Mouse (Mus musculus): Measurements from ENCODE around the gene Pdzd3.
A peak's percentile ranks its signal among the peaks of the same experiment; 100 is the strongest.
"Not testable (repeated sequence)": the region's sequence is repeated elsewhere in the genome, so short reads cannot be mapped to it uniquely, and the experiment has no call there.

Gene Pdzd3

GRCm38 (mm10) chr9:44251314-44251713 is at the start of gene Pdzd3:
Gene Pdzd3, minus strand, starts transcription at chr9:44251471.
- no peak for DNase-seq (ENCODE audit: low spot score)

DNA sequence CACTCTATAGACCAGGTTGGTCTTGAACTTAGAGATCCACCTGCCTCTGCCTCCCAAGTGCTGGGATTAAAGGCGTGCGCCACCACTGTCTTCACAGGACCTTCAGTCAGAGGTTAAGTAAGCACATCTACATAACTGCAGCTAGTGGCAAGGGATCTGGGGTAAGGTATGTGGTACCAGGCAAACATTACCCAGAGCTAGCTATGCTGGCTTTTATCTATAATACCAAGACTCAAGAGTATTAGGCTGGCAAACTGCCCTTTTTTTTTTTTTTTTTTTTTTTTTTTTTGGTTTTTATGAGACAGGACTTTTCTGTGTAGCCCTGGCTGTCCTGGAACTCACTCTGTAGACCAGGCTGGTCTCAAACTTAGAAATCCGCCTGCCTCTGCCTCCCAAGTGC is 48.7 kb upstream of the Pdzd3 start:
- not testable (repeated sequence) for DNase-seq (ENCODE audit: low spot score)

DNA sequence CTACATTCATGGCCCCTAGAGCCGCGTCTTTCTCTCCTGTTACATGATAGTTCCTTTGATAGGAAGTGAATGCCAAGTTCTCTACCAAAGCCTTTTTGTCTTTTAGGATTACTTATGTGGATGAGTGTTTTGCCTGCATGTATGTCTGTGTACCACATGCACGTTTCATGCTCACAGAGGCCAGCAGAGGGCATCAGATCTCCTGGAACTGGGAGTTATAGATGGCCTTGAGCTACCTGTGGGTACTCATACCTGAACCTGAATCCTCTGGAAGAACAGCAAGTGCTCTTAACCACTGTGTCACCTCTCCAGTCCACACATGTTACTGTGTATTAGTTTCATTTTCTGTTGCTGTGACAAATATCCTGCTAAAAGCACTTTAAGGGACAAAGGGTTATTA is 41.2 kb upstream of the Pdzd3 start:
- no peak for DNase-seq (ENCODE audit: low spot score)

- DNase-seq (ENCODE audit: low spot score): no peak
Observed at GRCm38 (mm10) chr9:44288959-44289291, 37.7 kb upstream of the Pdzd3 start.

DNA sequence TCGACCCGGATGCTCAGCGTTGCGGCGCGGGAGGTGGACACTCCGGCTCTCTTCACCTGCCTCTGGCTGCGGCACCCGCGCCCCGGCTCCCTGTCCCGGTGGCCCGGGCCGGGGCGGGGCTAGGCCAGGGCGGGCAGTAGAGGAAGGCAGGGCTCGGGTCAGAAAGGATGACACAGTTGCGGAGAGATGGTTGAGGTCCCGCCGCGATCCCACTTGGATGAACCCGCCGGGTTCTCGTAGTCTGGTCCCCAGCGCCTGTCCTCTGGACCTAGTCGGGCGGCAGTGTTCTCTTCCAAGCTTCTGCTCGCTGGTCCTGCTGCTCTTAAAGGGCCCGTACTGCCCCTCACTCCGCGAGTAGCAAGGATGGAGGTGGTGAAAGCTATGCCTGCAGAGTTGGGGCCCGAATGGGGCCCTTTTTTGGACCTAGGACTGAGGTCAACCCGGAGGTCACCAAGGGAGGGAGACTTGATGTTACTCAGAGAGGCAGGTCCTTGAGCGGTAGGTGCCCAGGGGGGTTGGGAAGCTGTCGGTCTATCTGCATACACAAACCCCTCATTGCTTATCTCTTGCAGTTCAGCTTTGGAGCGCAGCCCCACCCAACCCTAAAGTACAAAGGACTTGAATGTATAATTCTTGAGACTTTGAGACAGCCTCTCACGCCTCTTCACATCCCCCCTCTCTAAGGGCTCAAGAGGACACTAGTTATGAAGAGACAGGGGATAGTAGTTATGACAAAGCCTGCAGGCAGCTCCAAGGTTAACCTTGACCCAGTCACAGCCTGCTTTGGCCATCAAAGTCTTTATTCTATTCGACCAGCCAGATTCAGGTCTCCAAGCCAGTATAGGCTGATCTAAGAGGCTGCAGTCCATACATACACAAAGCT is 37.0 kb upstream of the Pdzd3 start, which contains the start of gene Abcg4:
Gene Abcg4, minus strand, starts transcription at position 540 of the 883 bp plus-strand sequence.
- no peak for DNase-seq (ENCODE audit: low spot score)

DNA sequence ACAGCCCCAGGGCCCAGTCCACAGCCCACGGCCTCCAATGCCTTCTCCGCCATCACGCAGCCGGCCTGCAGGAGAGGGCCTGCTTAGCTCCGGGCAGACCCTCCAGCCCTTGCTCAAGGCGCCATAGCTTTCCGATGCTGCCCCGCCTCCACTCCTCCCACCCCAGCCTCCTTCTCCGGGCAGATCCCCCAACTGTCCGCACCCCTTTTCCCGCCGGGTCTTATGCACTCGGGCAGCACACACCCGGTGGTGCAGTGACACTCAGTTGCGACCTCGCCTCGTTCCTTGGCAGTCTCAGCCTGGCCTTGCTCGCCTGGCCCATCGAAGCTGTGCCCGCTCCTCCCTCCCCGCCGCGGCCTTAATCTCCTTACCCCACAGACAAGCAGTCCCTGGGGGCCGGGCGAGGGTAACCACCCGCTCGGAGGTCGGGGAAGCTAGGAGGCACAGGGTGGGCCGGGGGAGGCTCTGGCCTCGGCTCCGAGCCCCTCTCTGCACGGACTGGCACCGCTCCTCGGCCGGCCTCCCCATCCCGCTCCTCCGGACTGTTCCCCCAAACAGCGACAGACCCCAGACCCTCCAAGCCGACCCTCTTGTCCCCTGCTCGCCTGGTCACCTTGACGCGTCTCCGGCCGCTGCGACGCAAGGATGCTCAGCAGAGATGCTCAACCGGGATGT is 36.3 kb upstream of the Pdzd3 start:
- no peak for DNase-seq (ENCODE audit: low spot score)

DNA sequence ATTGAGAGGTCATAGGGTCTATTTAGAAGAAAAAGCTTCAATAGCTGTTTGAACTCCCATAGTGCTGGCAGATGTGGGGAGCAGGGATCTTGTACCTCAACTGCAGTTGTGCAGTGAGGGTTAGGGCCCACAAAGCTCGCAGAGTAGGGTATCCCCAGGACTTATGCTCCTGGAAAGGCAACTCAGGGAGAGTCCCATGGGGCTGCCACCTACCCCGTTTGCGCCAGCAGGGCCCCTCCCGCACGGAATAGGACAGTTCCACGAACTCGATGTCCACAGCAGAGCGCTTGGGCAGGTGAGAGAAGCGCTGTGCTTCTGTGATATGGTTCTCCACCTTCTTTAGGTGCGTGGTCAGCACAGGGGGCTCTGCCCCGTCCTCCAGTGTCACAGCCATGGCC is 35.7 kb upstream of the Pdzd3 start:
- no peak for DNase-seq (ENCODE audit: low spot score)

DNA sequence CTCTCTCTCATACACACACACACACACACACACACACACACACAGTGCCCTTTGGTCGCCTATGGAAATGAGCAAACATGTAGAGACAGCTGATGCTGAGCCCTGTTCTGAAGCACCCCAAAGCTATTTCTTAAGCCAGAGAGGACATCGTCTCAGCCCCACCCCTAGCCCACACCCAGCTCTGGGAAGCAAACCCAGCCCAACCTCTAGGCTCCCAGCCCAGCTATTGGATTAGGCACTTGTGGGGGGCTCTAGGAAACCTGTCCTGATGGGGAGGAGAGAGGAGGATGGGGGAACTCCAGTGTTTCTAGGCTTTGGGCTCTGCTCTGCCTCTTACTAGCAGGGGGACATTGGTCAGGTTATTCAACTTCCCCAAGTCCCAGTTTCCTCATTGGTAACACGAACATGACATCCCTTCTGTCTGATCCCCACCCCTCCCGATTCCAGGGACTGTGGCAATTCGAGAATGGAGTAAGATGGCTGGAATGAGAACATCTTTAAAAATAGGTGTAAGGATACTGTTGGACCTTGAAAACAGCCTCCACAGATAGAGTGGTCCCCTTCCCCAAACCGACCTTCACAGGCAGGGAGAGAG is 35.1 kb upstream of the Pdzd3 start:
- no peak for DNase-seq (ENCODE audit: low spot score)

DNA sequence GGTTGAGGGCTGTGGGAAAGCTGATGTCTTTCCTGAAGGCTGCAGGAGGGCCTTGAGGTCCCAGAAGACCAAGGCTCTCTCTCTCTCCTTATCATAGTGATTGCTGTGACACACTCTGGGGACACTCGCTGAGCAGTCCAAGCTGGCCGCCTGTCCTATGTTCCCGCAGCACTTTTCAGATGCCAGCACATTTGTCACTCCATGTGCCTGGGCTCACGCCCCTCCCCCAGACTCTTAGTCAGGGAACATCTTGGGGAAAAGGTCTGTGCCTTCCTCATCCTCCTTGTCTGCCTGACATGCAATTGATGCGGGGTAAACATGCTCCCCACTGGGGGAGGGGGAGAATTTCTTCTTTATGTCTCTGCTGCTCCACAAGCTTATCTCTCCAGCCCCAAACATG is 31.9 kb upstream of the Pdzd3 start:
- no peak for DNase-seq (ENCODE audit: low spot score)

GRCm38 (mm10) chr9:44269973-44270372 is 18.7 kb upstream of the Pdzd3 start:
- DNase-seq (ENCODE audit: low spot score): no peak

- no peak for DNase-seq (ENCODE audit: low spot score)
Observed at GRCm38 (mm10) chr9:44269077-44269476, 17.8 kb upstream of the Pdzd3 start.

DNA sequence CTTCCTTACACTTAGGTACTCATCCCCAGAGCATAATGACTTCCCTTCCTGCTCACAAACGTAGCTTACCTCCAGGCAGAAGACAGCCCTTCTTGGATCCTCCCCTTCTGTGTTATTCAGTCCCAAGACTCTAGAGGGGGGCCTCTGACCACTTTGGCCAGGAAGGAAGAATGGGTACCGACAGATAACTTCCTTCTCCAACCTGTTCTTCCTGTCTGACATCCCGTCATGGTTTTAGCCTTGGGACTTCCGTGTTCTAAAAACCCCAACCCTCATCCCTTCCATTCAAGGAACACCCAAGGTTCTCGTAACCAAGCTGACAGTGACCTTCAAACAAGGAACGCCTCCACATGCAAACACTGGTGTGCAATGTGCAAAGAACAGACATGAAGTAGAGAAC is 17.2 kb upstream of the Pdzd3 start, which contains the start of gene Nlrx1:
Gene Nlrx1, minus strand, starts transcription at position 168 of the 400 bp plus-strand sequence.
- no peak for DNase-seq (ENCODE audit: low spot score)

GRCm38 (mm10) chr9:44268027-44268360 is 16.7 kb upstream of the Pdzd3 start:
- peak; percentile 71 for DNase-seq (ENCODE audit: low spot score)

GRCm38 (mm10) chr9:44267319-44268026 is 16.2 kb upstream of the Pdzd3 start:
- no peak for DNase-seq (ENCODE audit: low spot score)

GRCm38 (mm10) chr9:44266478-44267226 is 15.4 kb upstream of the Pdzd3 start:
- DNase-seq (ENCODE audit: low spot score): no peak

DNA sequence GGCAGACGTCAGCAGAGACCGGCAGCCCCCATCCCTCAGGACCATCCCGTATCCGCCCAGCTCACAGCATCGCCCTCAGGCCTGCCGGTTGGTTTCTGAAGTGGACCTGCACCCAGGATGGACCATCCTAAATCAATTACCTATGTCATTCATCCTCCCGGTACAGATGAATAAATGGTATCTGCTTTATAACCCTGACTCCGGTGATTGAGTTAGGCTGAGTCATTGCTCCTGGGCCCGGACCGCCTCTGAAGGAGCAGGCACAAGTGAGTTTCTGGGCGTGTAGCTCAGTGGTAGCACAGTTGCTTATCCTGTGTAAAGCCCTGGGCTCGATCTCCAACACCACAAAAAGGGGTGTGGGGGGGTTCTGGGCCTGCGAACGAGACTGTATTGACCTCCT is 10.1 kb upstream of the Pdzd3 start:
- no peak for DNase-seq (ENCODE audit: low spot score)

DNA sequence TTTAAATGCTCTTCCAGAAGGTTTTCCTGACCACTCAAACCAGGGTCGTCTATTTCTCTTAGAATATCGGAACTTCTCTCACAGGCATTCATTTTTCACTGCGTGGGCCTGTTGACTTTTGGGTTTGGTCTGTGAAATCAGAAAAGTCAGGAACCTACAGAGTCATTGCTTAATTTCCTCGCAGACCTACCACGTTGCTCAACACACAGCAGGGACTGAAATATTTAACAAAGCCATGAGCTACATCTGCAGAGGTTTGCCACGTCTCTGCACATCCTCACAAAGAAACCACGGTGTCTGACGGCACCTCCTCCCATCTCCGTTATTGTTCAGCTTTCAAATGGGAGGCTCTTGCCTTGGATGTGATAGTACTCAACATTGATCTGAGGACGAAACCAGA is 7.7 kb upstream of the Pdzd3 start:
- DNase-seq (ENCODE audit: low spot score): no peak

- no peak for DNase-seq (ENCODE audit: low spot score)
Observed at GRCm38 (mm10) chr9:44256213-44256612, 4.9 kb upstream of the Pdzd3 start.

- DNase-seq (ENCODE audit: low spot score): no peak
Observed at GRCm38 (mm10) chr9:44255136-44255521, 3.9 kb upstream of the Pdzd3 start.

- DNase-seq (ENCODE audit: low spot score): no peak
Observed at GRCm38 (mm10) chr9:44254508-44255135, 3.4 kb upstream of the Pdzd3 start.

DNA sequence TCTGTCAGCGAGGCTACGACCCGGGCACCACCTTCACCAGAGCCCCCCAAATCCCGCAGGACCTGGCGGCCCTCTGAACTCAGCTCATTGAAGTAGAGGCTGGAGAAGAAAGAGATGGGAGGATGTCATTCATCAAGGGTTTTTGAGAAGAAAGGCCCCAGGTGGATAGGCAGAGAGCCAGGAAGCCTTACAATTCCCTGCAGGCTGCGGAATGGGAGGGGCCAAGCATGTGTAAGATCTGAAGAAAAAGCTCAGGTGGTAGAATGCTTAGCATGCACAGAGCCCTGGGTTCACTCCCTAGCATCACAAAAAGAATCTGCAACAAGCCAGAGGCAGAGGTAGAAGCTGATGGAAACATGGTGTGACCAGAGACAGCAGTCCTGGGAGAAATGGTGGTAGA is 2.2 kb upstream of the Pdzd3 start:
- no peak for DNase-seq (ENCODE audit: low spot score)

Measured in urinary bladder, postnatal 10 days (tissue).